Mouse (Mus musculus): ENCODE data around the gene Otog.

Gene Otog

GRCm38 (mm10) chr7:46283681-46284080 is 42.9 kb downstream of the Otog start:
- no peak for DNase-seq (ENCODE audit: low spot score in 2 of 2)

GRCm38 (mm10) chr7:46285161-46285839 is 44.5 kb downstream of the Otog start:
- DNase-seq (ENCODE audit: low spot score in 2 of 2), result no peak

DNA sequence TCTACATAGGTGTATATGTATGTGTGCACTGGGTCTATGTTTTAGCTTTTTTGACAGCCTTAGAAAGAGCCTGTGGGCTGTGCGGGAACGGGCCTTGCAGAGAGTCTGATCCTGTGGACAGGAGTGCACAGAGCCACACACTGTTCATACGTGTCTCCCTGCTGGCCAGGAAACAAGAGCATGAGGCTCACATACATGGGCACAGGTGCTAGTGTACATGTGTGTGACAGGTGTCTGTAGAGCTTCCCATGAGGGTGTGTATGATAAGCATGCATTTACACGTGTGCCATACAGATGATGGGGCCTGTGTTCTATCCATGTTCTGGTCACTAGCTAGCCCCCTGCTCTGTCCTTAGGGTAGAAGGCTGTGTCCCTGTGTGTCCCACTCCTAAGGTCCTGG is 45.6 kb downstream of the Otog start:
- no peak for DNase-seq (ENCODE audit: low spot score in 2 of 2)

GRCm38 (mm10) chr7:46287051-46287450 is 46.3 kb downstream of the Otog start:
- DNase-seq (ENCODE audit: low spot score in 2 of 2), result no peak

- DNase-seq (ENCODE audit: low spot score in 2 of 2), result no peak
Measured at GRCm38 (mm10) chr7:46296330-46296729, 55.5 kb downstream of the Otog start.

GRCm38 (mm10) chr7:46301031-46301632 is 60.3 kb downstream of the Otog start:
- DNase-seq (ENCODE audit: low spot score in 2 of 2), result no peak

GRCm38 (mm10) chr7:46313486-46313885 is 72.7 kb downstream of the Otog start:
- DNase-seq (ENCODE audit: low spot score in 2 of 2), result no peak

GRCm38 (mm10) chr7:46314220-46315009 is 73.6 kb downstream of the Otog start:
- no peak for DNase-seq (ENCODE audit: low spot score in 2 of 2)

GRCm38 (mm10) chr7:46315692-46316091 is 74.9 kb downstream of the Otog start:
- DNase-seq (ENCODE audit: low spot score in 2 of 2), result no peak

GRCm38 (mm10) chr7:46316948-46317347 is 76.2 kb downstream of the Otog start:
- DNase-seq (ENCODE audit: low spot score in 2 of 2), result no peak

GRCm38 (mm10) chr7:46321242-46321641 is 80.5 kb downstream of the Otog start:
- DNase-seq (ENCODE audit: low spot score in 2 of 2), result no peak

DNA sequence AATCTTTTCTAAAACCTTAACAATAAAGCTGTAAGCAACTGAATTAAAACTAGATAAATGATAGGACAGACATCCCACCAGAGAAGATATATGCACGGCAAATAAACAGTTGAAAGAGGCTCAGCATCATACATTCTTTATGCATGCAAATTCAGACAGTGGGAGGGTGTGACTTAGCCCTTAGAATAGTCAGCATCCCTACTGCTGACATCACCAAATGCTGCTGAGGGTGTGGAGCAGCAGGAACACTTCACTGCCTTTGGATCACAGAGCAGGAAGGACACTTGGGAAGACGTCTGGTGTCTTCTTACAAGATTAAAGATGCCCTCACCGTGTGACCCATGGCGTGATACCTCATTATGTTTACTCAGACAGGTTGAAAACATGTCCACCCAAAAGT is 87.1 kb downstream of the Otog start:
- no peak for DNase-seq (ENCODE audit: low spot score in 2 of 2)

DNA sequence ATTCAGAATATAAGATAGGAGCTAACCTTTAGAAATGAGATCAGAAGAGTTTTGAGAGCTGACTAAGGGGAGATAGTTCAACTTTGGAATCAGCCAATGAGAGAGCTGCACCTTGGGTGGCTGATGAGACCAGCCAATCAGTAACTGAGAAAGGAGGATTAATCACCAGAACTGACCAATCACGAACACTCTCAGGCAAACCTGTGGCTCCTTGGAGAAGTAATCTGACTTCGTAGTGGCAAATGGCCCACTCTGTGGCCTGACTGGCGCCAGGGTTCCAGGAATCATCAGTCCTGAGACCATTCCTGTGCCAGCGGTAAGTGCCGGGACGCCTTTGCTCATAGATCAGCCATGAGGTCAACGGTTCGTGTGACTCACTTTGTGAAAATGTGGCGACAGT is 96.6 kb downstream of the Otog start:
- DNase-seq (ENCODE audit: low spot score in 2 of 2), result no peak

DNA sequence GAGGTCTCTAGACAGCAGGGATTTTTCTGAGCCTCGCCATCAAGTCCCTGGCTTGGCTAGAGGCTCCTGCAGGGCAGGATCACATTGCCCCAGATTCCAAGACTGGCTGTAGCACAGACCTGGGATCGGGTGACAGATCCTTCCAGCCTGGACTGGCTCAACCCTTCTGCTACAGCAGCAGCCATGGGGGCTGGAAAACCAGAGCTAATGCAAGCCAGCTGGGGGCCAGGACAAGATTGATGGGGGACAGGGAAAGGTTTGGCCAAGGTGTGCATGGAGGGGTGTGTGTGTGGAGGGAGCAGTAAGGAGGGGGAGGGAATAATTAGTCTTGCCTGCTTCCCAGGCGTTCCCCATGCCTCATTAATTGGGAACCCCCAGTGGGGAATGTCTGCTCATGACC is 99.0 kb downstream of the Otog start:
- DNase-seq (ENCODE audit: low spot score in 2 of 2), result no peak

GRCm38 (mm10) chr7:46340295-46340694 is 99.5 kb downstream of the Otog start:
- DNase-seq (ENCODE audit: low spot score in 2 of 2), result no peak

DNA sequence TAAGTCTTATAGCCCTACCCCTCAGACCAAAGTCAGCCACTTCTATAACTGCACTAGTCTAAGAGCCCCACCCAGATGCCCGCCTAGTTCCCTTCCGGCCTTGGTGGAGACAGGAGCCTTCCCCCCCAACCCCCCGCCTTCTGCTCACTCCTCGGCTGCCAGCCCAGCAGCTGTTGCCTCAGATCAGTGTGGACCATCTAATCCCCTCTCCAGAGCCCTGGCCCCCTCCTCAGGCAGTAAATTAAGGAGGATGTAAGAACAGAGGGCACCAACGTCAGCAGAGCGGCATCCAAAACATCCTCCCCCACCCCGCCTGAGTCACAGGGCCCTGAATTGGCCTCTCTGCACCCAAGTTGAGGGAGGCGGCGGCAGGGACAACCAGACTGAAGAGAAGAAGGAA is 100.7 kb downstream of the Otog start:
- DNase-seq (ENCODE audit: low spot score in 2 of 2), result no peak

- no peak for DNase-seq (ENCODE audit: low spot score in 2 of 2)
Measured at GRCm38 (mm10) chr7:46347692-46348091, 106.9 kb downstream of the Otog start.

GRCm38 (mm10) chr7:46348813-46349212 is 108.0 kb downstream of the Otog start:
- no peak for DNase-seq (ENCODE audit: low spot score in 2 of 2)

DNA sequence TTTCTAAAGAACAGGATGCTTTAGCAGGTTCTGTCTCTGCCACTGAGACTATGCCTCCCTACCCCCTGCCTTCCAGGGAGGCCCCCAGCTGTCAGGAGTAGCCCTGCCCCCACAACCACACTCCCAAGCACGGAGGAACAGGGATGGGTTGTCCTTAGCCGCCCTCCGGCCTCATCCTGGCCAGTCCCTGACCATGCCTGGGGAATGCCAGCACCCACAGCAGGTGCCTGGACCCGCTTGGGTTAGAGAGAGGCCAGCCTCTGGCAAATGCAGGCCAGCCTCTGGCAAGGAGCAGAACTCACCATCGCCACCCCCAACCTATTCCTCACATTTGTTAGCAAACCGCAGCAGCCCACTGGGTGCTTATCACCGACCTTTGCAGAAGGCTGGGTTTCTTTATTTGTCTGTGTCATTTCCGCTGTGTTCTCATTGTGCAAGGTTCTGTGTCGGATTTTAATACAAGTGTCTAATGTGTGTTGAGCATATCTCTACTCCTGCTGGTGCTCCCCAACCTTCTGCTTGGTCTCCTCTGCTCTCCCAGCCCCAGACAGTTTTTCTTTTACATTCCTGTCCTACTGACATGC is 109.4 kb downstream of the Otog start:
- no peak for DNase-seq (ENCODE audit: low spot score in 2 of 2)

- DNase-seq (ENCODE audit: low spot score in 2 of 2), result no peak
Measured at GRCm38 (mm10) chr7:46352748-46353147, 112.0 kb downstream of the Otog start.

- no peak for DNase-seq (ENCODE audit: low spot score in 2 of 2)
Measured at GRCm38 (mm10) chr7:46353216-46353615, 112.4 kb downstream of the Otog start.

- DNase-seq (ENCODE audit: low spot score in 2 of 2), result no peak
Measured at GRCm38 (mm10) chr7:46353875-46354274, 113.1 kb downstream of the Otog start.

Data from thymus, postnatal 10 days (tissue).